Mouse (Mus musculus) layer of hippocampus, postnatal 14 days (tissue): Measurements from ENCODE around the gene Gm17604. TPM values are rescaled to one million over a fixed set of nuclear protein-coding genes. Genes with fewer than 3 reads are reported as not detected.

Experiments
- DNase-seq, 2 experiments: peaks; one replicate each; pipeline ENCODE4 v3.0.0; 2021 to 2022; ENCODE audit warnings: low spot score in 2 of 2, mixed read lengths in 1 of 2
- long read RNA-seq, 2 experiments: library from polyadenylated mRNA; stranded (forward); transcript quantifications; one replicate each; pipeline ENCODE4 v2.0.0; 2021
- total RNA-seq, 2 experiments: library from RNA; stranded (reverse); gene quantifications; 2 replicates each; pipeline ENCODE4 v1.2.3; 2021

The Gm17604 gene
- not detected for total RNA-seq
- long read RNA-seq, experiment 1 = 0 reads
- long read RNA-seq, experiment 2 = 0 reads

- no peak for DNase-seq
Measured at GRCm38 (mm10) chrX:165004779-165005324, at the start of gene Gm17604. Gene Gm17604, minus strand, starts transcription at chrX:165004829.

- DNase-seq = no peak
Measured at GRCm38 (mm10) chrX:165049929-165050328, 45.3 kb upstream of the Gm17604 start.

- DNase-seq = no peak
Measured at GRCm38 (mm10) chrX:165003141-165003540, 1.5 kb downstream of the Gm17604 start.

DNA sequence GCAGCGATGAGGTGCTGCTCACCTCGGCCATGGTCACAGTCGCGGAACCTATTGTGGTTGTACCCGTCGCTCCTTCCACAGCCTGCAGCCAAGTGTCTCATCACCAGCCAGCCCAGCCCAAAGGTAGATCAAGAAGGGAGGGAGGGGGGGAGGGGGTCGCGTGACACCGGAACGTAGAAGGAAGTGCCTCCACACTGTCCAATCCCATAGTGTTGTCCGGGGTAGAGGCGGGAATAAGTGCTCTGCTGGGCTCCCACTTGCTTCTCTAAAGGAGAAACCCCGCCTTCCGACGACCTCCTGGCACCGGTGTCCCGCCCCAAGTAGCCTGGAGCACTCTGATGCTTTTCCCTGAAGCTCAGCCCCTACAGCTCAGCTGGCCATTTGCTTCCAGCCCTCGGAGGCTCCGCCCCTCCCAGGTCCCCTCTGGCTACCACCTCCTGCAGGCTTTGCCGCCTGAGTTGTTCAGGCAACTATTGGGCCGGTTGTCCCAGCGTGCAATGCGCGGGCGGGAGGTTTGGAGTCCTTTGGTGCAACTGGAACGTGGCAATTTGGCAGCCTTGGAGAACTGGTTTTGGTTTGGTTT, 24.3 kb downstream of the Gm17604 start, which contains the start of the genes Mospd2 and Fancb:
TSS of gene Mospd2 (minus strand) at position 183 of the 583 bp plus-strand sequence.
TSS of gene Fancb (plus strand) at position 400 of the 583 bp plus-strand sequence.
- DNase-seq = peak; percentile 69 to 89

- no peak for DNase-seq
Measured at GRCm38 (mm10) chrX:164978866-164979265, 25.8 kb downstream of the Gm17604 start.

DNA sequence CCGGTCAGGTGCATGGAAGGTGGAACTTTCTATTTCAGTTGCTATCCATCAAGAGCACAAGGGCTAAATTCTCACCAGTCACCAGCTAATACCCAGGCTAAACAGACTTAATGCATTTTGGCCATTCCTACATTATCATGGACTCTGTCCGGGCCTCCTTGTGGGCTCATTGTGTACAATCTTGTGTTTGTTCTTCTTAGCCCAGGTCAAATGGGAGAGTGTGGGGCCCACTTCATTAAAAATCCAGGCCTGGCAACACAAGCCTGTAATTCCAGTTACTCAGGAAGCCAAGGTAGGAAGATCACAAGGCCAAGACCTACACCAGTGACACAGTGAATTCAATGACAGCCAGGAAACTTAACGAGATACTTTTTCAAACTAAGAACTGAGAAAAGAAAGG, 33.4 kb downstream of the Gm17604 start:
- DNase-seq = no peak

GRCm38 (mm10) chrX:164965750-164966448, 38.7 kb downstream of the Gm17604 start:
- no peak for DNase-seq

Other genes with a start within 250 kb of the Gm17604 start
- gene Mospd2, start 24.5 kb downstream of the Gm17604 start, total RNA-seq = 10 to 100 TPM; 23.9 to 24.0 TPM
- 1 to 10 TPM; 1.2 to 1.6 TPM for gene Fancb, start 24.2 kb downstream of the Gm17604 start, total RNA-seq